Mouse (Mus musculus) erythroblast, adult 5-6 weeks (primary cell): Measurements from ENCODE around the gene Tceal7. TPM values are rescaled to one million over a fixed set of nuclear protein-coding genes. Genes with fewer than 3 reads are reported as not detected.
A peak's percentile ranks its signal among the peaks of the same experiment; 100 is the strongest.

Experiments
- ATAC-seq: replicated peaks from 2 replicates; pipeline ENCODE4 v1.8.0; 2016; ENCODE audit warnings: moderate number of reproducible peaks, mild to moderate bottlenecking, moderate TSS enrichment, inconsistent platforms; ENCODE audit not compliant: poor library complexity, low FRiP score, severe bottlenecking
- total RNA-seq, 2 experiments: library from RNA; stranded (forward) in 1 of 2; stranded (reverse) in 1 of 2; fragments of 150-400 nt in 1 of 2; fragments of 200-764, 138-1000 nt in 1 of 2; gene quantifications; 2 replicates each; pipeline versions ENCODE4 v1.2.3 to v1.2.4; 2015 to 2017; ENCODE audit warnings: low replicate concordance in 2 of 2

The Tceal7 gene
- total RNA-seq (2015; ENCODE audit: low replicate concordance) = not detected in 2 replicates
- total RNA-seq (2017; ENCODE audit: low replicate concordance) = not detected in 2 replicates

- ATAC-seq = peak; percentile 88
Measured at GRCm38 (mm10) chrX:136214729-136215677, at the start of gene Tceal7, which contains the start of gene Bex1. Gene Tceal7, plus strand, starts transcription at chrX:136214779. Gene Bex1, minus strand, starts transcription at chrX:136215513.

- ATAC-seq = peak; percentile 64
Measured at GRCm38 (mm10) chrX:136170625-136171024, 44.0 kb upstream of the Tceal7 start.

GRCm38 (mm10) chrX:136171189-136172117 lies 43.1 kb upstream of the Tceal7 start:
- peak; percentile 62 for ATAC-seq

- peak; percentile 96 for ATAC-seq
Measured at GRCm38 (mm10) chrX:136172118-136172551, 42.4 kb upstream of the Tceal7 start, which contains the start of gene Tceal8. Gene Tceal8, minus strand, starts transcription at chrX:136172342.

GRCm38 (mm10) chrX:136172786-136173185 lies 41.8 kb upstream of the Tceal7 start:
- no peak for ATAC-seq

GRCm38 (mm10) chrX:136180897-136181553 lies 33.6 kb upstream of the Tceal7 start:
- no peak for ATAC-seq

GRCm38 (mm10) chrX:136183107-136183506 lies 31.5 kb upstream of the Tceal7 start:
- ATAC-seq = no peak

GRCm38 (mm10) chrX:136195193-136195944 lies 19.2 kb upstream of the Tceal7 start:
- ATAC-seq = no peak

- peak; percentile 65; the same call in 1 of the 2 replicates for ATAC-seq
Measured at GRCm38 (mm10) chrX:136196873-136197272, 17.7 kb upstream of the Tceal7 start.

- no peak for ATAC-seq
Measured at GRCm38 (mm10) chrX:136203257-136203656, 11.3 kb upstream of the Tceal7 start.

- no peak for ATAC-seq
Measured at GRCm38 (mm10) chrX:136203664-136204066, 10.9 kb upstream of the Tceal7 start, which contains the start of gene Tceal5. Gene Tceal5, minus strand, starts transcription at chrX:136203876.

- ATAC-seq = no peak
Measured at GRCm38 (mm10) chrX:136204406-136204805, 10.2 kb upstream of the Tceal7 start.

GRCm38 (mm10) chrX:136213396-136213795 lies 1.2 kb upstream of the Tceal7 start:
- ATAC-seq = no peak

- no peak for ATAC-seq
Measured at GRCm38 (mm10) chrX:136216303-136216702, 1.7 kb downstream of the Tceal7 start.

GRCm38 (mm10) chrX:136223714-136224113 lies 9.1 kb downstream of the Tceal7 start:
- no peak for ATAC-seq

GRCm38 (mm10) chrX:136227768-136228167 lies 13.2 kb downstream of the Tceal7 start:
- no peak for ATAC-seq

- ATAC-seq = peak; percentile 72
Measured at GRCm38 (mm10) chrX:136238118-136238517, 23.5 kb downstream of the Tceal7 start.

GRCm38 (mm10) chrX:136243181-136243580 lies 28.6 kb downstream of the Tceal7 start:
- no peak for ATAC-seq
